Mouse (Mus musculus) neural tube, embryonic 10.5 days (tissue): Measurements from ENCODE around the gene Tssc4.
A peak's percentile ranks its signal among the peaks of the same experiment; 100 is the strongest.

Source experiments
- DNase-seq: peaks from one replicate; pipeline ENCODE4 v3.0.0-alpha.2; 2017; ENCODE audit warnings: low spot score; ENCODE audit errors: extremely low spot score

Tssc4 gene

DNA sequence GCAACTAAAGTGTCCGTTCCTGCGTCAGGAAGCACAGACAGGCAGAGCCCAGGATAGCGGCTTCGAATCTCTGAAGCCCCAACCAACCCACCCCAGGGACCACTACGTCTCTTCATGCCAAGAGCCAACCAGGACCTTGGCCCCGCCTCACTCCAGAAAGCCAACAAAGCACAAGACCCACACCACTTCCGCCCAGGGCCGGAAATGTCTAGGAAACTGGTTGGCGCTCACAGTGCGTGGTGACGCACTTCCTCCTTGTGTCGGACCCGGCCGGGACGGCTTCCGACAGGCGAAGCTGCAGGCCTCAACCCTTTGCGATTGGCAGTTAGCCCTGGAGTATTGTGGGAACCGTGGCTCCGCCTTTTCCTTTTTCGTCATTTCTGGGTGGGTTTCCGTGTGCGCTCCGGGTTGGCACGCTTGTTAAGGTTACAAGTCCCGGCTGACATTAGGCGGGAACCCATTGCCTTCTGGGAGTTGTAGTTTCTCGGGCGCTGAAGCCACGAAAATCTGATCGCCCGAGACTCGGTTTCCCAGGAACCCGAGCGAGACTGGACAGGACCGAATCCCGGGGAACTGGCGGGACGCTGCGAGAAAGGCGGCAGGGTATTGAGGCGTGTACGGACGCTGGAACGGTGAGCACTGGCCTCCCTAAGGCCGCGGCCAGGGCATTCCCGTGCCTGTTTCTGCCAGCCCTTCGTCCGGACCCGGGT, at the start of gene Tssc4:
Tssc4 (plus strand) TSS at position 368 of the 710 bp plus-strand sequence.
- DNase-seq: peak; percentile 97

DNA sequence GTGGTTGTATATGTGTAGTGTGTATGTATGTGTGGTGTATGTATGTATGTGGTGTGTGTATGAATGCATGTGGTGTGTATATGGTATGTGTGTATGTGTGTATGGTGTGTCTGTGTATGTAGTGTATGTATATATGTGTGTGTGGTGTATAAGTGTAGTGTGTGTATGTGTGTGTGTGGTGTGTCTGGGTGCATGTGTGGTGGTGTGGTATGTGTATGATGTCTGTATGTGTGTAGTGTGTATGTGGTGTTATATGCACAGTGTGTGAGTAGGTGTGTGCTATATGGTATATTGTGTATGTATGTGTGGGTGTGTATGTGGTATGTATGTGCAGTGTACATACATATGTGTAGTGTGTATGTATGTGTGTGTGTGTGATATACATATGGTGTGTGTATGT, 49.0 kb upstream of the Tssc4 start:
- DNase-seq: no peak

DNA sequence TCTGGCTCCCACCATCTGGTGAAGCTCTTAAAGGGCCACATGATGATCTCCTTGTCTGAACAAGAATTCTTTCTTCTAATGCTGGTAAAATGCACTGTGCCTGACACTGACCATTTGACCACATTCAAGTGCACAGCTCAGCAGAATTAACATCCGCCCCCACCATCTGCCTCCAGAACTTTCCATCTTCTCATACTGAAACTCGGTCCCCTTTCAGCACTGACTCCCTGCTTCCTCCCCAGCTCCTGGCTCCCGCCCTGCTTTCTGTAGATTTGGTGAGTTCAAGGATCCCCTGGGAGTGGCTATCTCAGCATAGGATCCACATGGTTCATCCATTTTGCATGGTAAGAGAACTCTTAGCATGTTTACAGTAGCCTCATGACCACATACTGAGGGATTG, 48.3 kb upstream of the Tssc4 start:
- no peak for DNase-seq

DNA sequence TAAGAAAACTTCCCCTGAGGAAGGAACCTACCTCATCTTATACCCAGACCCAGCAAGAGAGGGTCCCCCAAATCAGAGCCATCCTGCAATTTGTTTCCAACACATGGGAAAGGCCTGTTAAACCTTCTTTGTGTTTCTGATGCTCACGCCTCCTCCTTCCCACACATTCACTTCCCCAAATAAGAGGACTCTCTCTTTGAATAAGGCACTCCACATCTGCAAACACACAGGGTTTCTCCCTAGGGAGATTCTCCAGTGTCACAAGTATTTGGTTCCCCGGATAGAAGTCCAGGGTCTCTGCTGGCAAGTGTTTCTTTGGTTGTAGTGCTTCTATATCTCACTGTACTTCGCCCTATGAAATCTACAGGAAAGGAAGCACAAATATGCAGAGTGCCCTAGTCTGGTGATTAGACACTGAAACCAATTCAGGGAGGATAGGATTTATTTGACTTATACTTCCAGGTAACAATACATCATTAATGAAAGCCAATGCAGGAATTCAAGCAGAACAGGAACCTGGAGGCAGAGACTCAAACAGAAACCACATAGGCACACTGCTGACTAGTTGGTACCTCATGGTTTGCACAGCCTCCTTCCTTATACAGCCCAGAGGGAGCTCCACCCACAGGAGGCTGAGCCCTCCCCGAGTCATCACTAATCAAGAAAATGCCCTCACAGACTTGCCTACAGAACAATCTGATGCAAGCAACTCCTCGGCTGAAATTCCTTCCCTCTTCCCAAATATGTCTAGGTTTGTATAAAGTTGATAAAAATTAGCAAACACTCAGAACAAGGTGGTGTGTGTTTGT, 47.5 kb upstream of the Tssc4 start:
- DNase-seq: no peak

DNA sequence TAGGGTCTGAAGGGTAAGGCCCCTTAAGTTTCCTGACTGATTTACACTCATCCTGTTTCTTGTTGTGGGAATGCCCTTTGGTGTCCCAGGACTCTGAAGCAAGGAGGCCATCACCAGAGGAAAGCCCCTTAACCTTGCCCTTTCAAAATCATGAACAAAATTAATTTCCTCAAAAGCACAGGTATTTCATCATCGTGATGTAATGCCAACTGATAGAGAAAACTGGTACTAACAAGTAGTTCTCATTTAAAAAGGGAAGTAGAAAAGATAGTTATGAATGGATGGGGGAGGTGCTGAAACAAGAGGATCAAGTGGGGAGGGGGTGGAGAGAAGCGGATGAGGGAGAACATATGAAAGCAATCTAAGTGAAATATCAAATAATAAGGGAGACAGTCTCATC, 45.5 kb upstream of the Tssc4 start:
- no peak for DNase-seq

DNA sequence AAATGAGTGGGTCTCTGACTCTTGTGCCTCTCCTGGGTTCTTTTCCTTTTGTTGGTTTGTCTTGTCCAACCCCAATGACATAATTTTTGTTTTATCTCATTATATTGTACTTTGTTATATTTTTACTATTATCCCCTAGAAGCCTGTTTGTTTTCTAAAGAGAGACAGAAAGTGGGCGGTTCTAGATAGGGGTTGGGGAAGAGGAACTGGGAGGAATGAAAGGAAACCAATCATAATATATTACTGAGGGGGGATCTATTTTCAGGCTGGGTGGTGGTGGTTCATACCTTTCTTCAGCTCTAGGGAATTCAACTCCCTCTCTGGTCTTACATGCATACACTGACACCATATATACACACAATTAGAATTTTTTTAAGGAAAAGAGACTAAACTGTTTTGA, 44.8 kb upstream of the Tssc4 start:
- DNase-seq: no peak

DNA sequence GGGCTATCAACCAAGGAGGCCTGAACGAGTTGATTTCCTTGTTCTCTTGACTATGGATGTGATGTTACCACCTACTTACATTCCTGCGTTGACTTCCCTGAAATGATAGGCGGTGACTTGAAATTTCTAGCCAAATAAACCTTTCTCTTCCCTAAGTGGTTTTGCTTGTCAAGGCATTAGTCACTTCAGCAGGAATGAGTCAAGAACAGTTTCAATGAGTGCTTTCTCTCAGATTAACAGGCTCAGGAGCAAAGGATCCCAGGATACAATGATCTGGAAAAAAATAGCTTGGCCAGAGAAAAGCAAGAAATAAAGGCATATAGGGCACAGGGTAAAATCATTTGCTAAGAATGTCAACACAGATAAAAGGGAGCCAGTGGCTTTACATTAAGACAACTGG, 43.6 kb upstream of the Tssc4 start:
- no peak for DNase-seq

DNA sequence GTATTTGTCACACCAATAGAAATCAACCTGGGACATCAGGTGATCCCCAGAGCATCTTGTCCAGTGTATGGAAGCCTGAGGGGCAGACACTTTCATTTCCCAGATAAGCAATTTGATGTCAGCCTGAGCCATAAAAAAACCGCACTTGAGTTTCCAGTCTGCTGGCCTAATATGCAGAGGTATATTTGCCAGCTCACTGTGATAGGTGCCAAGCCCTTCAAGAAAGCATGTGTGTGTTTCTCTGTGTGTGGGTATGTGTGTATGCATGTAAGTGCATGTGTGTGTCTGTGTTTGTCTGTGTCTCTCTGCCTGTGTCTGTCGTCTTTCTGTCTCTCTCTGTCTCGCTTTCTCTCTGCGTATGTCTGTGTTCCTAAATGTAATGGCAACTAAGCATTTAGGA, 41.9 kb upstream of the Tssc4 start:
- DNase-seq: no peak

DNA sequence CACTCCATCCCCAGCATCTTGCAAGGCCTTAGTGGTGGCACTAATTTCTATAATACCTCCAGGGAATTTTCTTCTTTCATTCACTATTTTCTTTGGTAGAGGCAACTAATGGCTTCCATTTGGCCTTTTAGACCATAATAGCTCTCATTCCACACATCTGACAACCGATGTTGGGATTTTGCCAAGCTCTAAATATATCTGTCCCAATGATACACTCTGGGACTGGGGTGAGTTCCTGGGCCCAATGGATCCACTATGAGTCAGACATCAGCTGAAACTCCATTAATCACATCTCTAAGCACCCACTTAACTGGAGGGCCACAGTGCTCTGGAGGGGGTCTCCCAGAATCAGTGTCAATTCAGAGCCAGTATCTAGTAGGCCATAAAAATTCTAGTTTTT, 37.2 kb upstream of the Tssc4 start:
- no peak for DNase-seq

DNA sequence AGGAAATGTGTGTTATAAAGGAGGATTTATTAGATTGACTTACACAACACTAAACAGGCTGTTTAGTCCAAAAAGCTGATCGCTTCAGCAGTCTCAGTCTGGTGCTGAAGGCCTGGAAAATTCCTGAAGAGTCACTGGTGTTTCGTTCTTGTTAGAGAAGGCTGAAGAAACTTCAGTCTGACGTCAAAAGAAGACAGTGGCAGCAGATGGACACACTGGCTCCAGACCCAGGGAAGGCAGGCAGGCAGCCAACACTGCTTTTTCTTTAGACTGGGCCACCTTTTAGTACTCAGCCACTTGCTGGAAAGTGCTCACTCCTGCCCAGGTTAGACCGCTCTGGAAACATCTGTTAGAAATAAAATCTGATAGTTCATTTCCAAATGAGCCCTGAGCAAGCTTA, 35.5 kb upstream of the Tssc4 start:
- DNase-seq: no peak

DNA sequence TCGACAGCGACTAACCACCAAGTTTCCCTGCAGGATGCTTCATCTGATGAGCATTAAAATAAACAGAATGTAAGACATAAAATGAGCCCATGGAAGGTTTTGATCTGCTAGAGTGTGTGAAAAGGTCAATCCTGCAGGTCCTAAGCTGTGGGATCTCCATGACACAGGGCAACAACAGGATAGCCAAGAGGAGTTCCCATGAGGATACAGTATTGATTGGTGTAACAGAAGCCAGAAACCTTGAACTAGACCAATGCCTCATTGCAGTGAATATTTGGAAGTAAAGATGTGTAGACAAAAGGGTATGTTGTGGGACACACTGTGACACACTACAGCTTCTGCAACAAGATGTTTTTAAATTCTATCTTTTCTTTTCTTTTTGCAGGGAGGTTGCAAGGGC, 34.9 kb upstream of the Tssc4 start:
- no peak for DNase-seq

DNA sequence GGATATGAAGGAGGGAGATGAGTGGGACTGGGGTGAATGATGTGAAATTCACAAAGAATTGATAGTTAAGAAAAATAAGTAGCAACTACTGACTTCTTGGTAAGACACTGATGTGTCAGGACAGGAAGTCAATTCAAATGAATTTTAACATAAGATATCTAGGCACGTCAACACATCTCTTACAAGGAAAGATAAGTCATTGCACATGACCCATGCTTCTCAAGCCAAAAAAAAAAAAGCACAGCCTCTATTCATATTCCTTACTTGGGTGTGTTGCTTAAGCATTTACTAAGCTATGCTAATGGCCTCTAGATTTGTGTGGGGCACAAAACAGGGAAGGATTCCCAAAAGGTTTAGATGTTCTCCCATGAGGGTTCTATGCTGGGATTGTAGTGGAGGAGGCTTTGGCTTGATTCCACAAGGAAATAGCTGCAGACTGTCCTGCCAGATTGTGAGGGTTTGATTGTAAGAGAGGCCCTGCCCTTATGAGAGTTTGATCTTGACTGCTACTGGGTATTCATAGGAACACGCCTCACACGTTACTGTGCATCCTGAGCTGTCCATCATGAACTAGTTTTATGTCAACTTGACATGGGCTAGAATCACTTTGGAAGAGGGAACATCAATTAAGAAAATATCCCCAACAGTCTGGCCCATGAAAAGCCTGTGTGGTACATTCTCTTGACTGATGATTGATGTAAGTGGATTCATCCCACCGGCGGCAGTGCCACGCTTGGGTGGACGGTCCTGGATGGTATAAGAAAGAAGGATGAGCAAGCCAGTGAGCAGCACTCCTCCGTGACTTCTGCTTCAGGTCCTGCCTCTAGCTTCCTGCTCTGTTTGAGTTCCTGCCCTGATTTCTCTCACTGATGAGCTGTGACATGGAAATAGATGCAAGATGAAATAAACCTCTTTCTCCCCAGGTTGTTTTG, 34.3 kb upstream of the Tssc4 start:
- DNase-seq: no peak

DNA sequence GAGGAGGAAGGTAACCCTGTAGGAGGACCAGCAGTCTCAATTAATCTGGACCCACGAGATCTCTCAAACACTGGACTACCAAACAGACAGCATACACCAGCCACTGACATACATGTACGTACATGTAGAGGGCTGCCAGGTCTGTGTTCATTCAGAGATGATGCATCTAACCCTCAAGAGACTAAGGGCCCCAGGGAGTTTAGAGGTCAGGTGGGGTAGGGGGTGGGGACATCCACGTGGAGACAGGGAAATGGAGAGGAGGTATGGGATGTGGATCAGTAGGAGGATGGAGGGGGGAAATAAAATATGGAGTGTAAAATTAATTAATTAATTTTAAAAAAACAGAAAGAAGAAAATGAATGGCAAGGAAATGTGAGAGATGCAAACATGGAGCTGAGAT, 32.3 kb upstream of the Tssc4 start:
- DNase-seq: no peak

DNA sequence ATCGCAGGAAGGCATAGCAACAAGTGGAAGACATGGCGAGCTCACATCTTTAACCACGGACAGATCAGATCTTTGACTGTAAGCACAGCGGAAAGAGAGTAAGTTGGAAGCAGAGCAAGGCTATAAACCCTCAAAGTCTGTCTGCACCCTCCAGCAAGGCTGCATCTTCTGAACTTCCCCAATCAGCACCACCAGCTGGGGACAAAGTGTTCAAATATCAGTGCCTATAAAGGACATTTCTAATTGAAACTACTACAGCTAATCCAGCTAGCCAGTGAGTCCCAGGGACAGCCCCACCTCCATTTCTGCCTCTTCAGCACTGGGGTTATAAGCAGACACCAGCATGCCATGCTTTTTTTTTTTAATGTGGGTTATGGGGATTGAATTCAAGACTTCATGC, 31.7 kb upstream of the Tssc4 start:
- no peak for DNase-seq

DNA sequence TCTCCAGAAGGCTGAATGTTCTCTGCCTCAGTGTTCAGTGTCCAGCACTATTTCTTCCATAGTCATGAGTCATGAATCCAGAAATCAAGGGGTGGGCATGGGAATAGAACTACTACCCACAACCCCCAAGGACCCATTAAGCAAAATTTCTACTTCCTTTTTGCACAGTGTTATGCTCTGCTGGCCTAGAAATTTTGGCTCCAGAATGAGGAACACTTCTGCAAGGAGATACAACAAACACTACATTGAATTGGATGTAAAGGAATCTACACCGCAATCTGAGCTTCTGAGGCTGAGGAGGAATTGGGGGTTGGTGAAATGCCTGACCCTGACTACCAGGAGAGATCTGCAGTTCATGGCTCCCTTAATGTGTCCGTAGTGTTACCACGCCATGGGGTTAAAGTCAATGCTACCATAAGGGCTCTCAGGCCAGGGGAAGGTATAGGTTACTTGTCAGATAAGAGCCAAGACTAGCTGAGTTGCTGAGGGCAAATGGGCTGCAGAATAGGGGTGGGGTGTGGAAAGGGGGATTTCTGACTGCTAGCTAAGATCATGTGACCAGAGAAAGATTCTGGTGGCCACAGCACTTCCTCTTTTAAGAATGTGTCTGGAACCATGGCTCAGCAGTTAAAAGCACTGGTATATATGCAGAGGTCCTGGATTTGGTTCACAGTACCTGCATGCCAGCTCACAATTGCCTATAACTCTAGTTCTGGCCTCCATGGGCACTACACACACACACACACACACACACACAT, 30.7 kb upstream of the Tssc4 start:
- no peak for DNase-seq

DNA sequence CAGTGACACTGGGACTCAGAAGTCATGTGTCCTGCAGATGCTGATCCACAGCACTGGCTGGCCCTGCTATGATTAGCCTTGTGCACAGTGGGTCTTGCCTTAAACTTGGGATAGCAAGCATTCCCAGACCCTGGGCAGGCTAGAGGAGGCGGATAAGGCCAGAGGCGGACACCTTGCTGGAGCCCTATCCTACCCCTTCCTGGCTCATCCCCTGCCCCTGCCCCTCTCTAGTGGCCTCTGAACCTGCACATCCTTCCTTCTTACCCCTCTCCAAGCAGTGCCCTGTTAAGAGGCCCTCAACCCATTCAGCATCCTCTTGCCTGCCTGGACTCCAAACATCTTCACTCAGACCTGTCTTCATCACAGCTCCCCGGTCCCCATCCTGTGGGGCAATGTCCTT, 28.5 kb upstream of the Tssc4 start:
- no peak for DNase-seq

DNA sequence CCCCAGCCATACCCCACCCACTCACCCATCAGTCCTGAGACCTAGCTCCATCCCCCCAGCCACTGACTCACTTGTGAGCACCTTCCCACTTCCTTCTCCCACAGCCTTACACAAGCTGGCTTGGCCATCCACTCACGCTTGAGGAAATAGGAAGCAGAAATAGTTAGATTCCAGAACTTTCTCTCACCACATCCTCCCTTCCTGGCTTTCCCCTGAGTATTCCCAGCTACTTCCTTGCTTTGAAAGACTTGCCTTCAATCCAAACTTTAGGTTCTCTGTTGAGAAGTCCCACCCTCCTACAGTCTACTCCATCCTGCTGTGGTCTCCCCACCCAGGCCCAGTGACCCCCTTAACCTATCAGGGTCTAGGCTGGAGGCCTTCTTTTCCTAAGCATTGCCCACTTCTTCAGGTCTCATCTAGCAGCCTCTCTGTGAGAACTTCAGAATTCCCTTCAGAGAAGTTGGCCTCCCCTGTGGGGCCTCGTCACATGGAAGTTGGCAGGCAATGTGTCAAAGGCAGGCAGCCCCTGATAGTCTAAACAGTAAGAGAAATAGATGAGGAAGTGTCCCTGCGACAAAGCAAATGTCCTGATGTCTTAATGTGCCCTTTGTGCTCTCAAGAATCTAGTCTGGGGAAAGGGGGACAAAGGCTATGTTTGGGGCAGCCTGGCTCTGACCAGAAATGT, 27.8 kb upstream of the Tssc4 start:
- no peak for DNase-seq

DNA sequence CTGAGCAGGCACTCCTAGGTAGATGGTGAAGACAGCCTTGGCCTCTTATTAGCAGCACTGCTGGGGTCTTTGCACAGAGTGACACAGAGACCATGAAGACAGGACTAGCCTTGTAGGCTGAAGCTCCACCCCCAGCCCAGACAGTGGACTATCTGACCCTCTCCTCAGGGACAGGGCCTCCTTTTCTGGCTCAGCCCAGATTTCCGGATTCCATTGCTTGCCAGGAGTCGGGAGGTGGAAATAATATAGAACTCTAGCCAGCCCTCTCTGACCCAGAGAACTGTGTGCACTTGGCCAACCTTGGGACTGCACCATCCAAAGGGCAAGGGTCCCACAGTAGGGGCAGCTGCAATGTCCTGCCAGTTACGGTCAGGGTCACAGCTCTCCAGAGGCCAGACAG, 27.0 kb upstream of the Tssc4 start:
- DNase-seq: no peak

DNA sequence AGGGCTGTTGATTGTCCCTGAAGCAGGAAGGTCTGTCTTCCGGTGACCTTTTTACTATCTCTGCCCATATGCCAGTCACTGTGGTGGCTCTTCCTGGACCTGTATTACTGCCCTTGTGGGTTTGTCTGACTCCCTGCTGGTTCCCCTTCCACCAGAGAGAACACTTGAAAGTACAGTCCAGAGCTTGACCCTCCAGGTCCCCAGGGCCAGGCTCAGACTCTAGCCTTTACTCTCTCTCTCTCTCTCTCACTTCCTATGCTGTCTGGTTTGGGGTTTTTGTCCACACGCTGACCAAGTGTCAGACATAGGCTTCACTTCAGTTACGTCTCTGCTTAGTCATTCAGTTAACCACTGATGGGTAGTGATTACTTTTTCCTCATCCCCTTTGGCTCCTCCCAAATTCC, 26.1 kb upstream of the Tssc4 start:
- DNase-seq: no peak

DNA sequence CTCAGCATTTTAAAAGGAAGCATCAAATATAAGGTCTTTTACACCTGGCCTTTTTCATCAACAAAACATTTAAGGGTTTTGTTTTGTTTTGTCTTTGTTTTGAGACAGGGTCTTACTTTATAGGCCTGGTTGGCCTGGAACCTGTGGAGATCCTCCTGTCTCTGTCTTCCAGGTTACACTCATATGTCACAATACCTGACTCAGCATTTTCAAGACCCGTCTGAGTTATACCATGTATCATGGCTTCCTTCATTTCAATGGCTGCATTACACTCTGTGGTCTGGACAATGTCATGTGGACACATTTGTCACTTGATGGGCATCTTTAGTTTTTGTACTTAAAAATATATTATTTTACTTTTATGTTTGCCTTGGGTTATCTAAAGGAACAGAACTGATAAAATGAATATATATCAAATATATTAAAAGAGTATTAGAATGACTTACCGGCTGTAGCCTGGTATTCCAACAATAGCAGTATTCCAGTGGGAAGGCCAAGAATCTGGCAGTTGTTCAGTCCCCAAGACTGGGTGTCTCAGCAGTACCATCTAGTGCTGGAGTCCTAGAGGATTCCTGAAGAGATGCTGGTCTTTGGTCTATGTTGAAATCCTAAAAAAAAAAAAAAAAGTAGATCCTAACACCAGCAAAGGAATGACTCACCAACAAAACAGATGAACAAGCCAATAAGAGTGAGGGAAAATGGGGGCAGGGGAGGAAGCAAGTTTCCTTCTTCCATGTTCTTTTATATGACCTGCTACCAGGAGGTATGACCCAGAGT, 24.8 kb upstream of the Tssc4 start:
- no peak for DNase-seq
